Mouse (Mus musculus) thymus, adult 2 months (tissue): ENCODE data around the gene Rbp7.

Experiments used
- CTCF ChIP-seq: fragments of 200-500 bp; IDR thresholded peaks from 2 replicates; pipeline ENCODE4 v1.5.1; 2012; ENCODE audit warnings: mild to moderate bottlenecking, control low read depth, low read length, moderate library complexity, borderline replicate concordance; ENCODE audit not compliant: control insufficient read depth, poor library complexity, insufficient read depth; ENCODE audit errors: extremely low read depth
- POLR2A ChIP-seq: fragments of 200-500 bp; IDR thresholded peaks from 2 replicates; pipeline ENCODE4 v1.6.1; 2012; ENCODE audit warnings: mild to moderate bottlenecking, low read length, control low read depth, moderate library complexity; ENCODE audit not compliant: control insufficient read depth, poor library complexity, insufficient read depth; ENCODE audit errors: extremely low read depth

DNA sequence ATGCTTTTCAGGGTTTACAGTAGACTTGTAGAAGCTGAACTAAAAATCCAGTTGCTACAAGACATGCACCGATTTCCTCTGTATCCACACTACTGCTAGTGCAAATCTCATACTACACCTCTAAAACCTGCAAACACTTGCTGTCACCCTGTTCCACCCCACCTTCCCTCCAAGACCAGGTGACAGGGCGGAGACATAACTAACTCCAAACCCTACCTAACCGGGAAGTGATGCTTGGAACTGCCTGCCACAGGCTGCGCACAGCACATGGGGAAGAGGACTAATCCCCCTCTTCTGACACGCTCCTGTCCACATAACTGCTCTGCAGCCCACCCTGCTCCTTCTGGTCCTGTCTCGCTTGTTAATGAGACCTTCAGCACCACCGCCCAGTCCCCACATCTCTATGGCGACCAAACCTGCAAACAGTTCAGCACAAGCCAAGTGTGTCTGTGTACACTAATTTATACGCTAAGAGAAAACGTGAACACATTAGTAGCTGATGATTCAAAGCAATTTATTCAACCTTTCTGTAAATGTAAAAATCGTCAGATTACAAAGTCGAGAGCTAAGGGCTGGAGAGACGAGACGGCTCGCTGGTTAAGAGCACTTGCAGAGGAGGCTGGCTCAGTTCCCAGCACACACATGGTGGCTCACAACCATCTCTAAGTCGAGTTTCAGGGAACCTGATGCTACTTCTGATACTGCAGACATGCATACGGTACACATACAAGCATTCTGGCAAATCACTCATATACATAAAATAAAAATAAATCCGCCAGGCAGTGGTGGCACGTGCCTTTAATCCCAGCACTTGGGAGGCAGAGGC is 49.9 kb downstream of the Rbp7 start:
- no peak for TF ChIP-seq CTCF
- TF ChIP-seq POLR2A: no peak
